Comparison of ENCODE assay signal across 10 mouse cellular contexts in genomic region chr12:99269396-99269795, GRCm38 (mm10).
DNase-seq lines count a peak whose midpoint lies in the region; ATAC-seq lines count a peak whose summit lies in the region.
"Had no signal": no experiment of that assay in that cellular context is flagged by ENCODE, and none has a peak within 500 bp of the region (broad histone marks: within the 10 kb centered on the region; RNA-seq: fewer than 3 reads in every experiment).

No protein-coding gene starts in this region.

- no peak overlapping the region for H3K9ac ChIP-seq in embryonic facial prominence, embryonic 14.5 days (ENCODE audit: low read depth, low read length)
- H3K9ac ChIP-seq: limb, embryonic 15.5 days; neural tube, embryonic 12.5 days had no signal

- ATAC-seq in embryonic facial prominence, embryonic 14.5 days (ENCODE audit: low read depth) = no peak

- H3K4me3 ChIP-seq in embryonic facial prominence, embryonic 14.5 days (ENCODE audit: low read depth, low read length) = no peak overlapping the region
- H3K4me3 ChIP-seq in embryonic facial prominence, embryonic 10.5 days = no peak overlapping the region
- H3K4me3 ChIP-seq in heart, embryonic 10.5 days = no peak overlapping the region
- H3K4me3 ChIP-seq: limb, embryonic 15.5 days; neural tube, embryonic 12.5 days had no signal

- 0 out of 2 replicates have a peak, but pooled peaks cover 7% of the 10 kb centered on the region for H3K4me1 ChIP-seq in embryonic facial prominence, embryonic 14.5 days (ENCODE audit: control insufficient read depth, insufficient read depth, low read length)
- H3K4me1 ChIP-seq in embryonic facial prominence, embryonic 10.5 days = peaks cover 9% of the 10 kb centered on the region
- peaks cover 42% of the 10 kb centered on the region for H3K4me1 ChIP-seq in heart, embryonic 10.5 days
- H3K4me1 ChIP-seq: limb, embryonic 15.5 days had no signal

- DNase-seq in embryonic facial prominence, embryonic 14.5 days (ENCODE audit: low spot score) = peak; percentile 52
- DNase-seq in embryonic facial prominence, embryonic 10.5 days (ENCODE audit: low spot score) = no peak
- peak; percentile 51 for DNase-seq in adrenal gland, adult 8-10 months
- no peak for DNase-seq in heart, embryonic 10.5 days (ENCODE audit: low spot score)
- DNase-seq in kidney, postnatal 36 days = peak; percentile 69 to 72
- DNase-seq in testis, postnatal 14 days (ENCODE audit: low spot score) = no peak
- DNase-seq in spleen, adult 12 weeks (ENCODE audit: low spot score) = no peak
- DNase-seq in cerebellum, postnatal 25 days = no peak

- no peak overlapping the region for H3K4me2 ChIP-seq in embryonic facial prominence, embryonic 14.5 days (ENCODE audit: low read depth, low read length)
- H3K4me2 ChIP-seq: limb, embryonic 15.5 days; neural tube, embryonic 12.5 days had no signal

- H3K27ac ChIP-seq in embryonic facial prominence, embryonic 14.5 days (replicated peaks; ENCODE audit: low read depth, low read length) = no peak overlapping the region
- H3K27ac ChIP-seq in embryonic facial prominence, embryonic 10.5 days (replicated peaks) = no peak overlapping the region
- peak overlapping the region; percentile 65 for H3K27ac ChIP-seq in heart, embryonic 10.5 days
- H3K27ac ChIP-seq: limb, embryonic 15.5 days; neural tube, embryonic 12.5 days had no signal

- H3K9me3 ChIP-seq in embryonic facial prominence, embryonic 14.5 days (ENCODE audit: control insufficient read depth, low read length) = no peaks in the 10 kb centered on the region
- H3K9me3 ChIP-seq in embryonic facial prominence, embryonic 10.5 days = no peaks in the 10 kb centered on the region
- H3K9me3 ChIP-seq in heart, embryonic 10.5 days = no peaks in the 10 kb centered on the region
- H3K9me3 ChIP-seq: limb, embryonic 15.5 days; neural tube, embryonic 12.5 days had no signal

- H3K36me3 ChIP-seq in embryonic facial prominence, embryonic 14.5 days (ENCODE audit: control insufficient read depth, insufficient read depth, low read length) = no peaks in the 10 kb centered on the region
- no peaks in the 10 kb centered on the region; the same call in 1 of the 2 replicates for H3K36me3 ChIP-seq in embryonic facial prominence, embryonic 10.5 days (replicated peaks)
- no peaks in the 10 kb centered on the region for H3K36me3 ChIP-seq in heart, embryonic 10.5 days
- H3K36me3 ChIP-seq: neural tube, embryonic 12.5 days had no signal

- no peaks in the 10 kb centered on the region for H3K27me3 ChIP-seq in embryonic facial prominence, embryonic 14.5 days (replicated peaks; ENCODE audit: control insufficient read depth, insufficient read depth, low read length)
- H3K27me3 ChIP-seq in embryonic facial prominence, embryonic 10.5 days (replicated peaks; ENCODE audit: low read depth, poor library complexity, severe bottlenecking) = no peaks in the 10 kb centered on the region
- no peaks in the 10 kb centered on the region for H3K27me3 ChIP-seq in heart, embryonic 10.5 days (ENCODE audit: insufficient read depth, poor library complexity, severe bottlenecking)
- H3K27me3 ChIP-seq: limb, embryonic 15.5 days; neural tube, embryonic 12.5 days had no signal

- 79% methylated on average over 8 of the region's 8 CpGs for WGBS in embryonic facial prominence, embryonic 14.5 days
- WGBS in embryonic facial prominence, embryonic 10.5 days = 91% methylated on average over 8 of the region's 8 CpGs
- 57% methylated on average over 8 of the region's 8 CpGs for WGBS in heart, embryonic 10.5 days

Comparison
In these comparisons a context has a peak if more than half of its experiments do, and no peak if none do; other contexts are left out.
1. DNase-seq: peak in embryonic facial prominence, embryonic 14.5 days (single experiment), adrenal gland, adult 8-10 months (single experiment) and kidney, postnatal 36 days (2 of 2); none in embryonic facial prominence, embryonic 10.5 days (single experiment), heart, embryonic 10.5 days (single experiment), testis, postnatal 14 days (single experiment), spleen, adult 12 weeks (single experiment) and cerebellum, postnatal 25 days (0 of 2).